Mouse (Mus musculus) bone marrow macrophage, adult 2 months (primary cell): Measurements from ENCODE around the gene Lbp.

Experiments
- CTCF ChIP-seq: IDR thresholded peaks from 2 replicates; pipeline ENCODE4 v1.5.1; 2012; ENCODE audit warnings: low read depth, mild to moderate bottlenecking, low read length, moderate library complexity
- POLR2A ChIP-seq: IDR thresholded peaks from 2 replicates; pipeline ENCODE4 v1.6.1; 2012; ENCODE audit warnings: mild to moderate bottlenecking, low read depth, low read length, borderline replicate concordance

DNA sequence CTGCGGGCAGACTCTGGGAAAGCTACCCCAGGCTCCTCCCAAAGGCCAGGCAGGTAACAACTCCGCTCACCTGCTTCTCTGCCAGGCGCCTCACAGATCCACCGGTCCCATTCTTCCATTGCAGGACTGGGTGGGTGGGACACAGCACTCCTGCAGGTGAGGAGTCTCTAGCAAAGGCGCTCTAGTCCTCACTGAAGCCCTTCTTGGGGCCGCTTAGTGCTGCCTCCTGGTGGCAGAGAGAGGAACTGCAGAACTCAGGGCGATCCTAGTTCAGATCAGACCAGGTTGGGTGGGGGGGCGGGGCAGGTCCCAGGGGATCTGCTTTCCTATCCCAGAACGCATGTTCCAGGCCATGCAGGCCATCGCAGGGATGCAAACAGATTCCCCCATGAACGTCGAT lies 47.5 kb upstream of the Lbp start:
- TF ChIP-seq POLR2A: no peak
- peak; percentile 78 for TF ChIP-seq CTCF
